Mouse (Mus musculus) adrenal gland, adult 18-20 months (tissue): Measurements from ENCODE around the gene Itpkb. TPM values are rescaled to one million over a fixed set of nuclear protein-coding genes. Genes with fewer than 3 reads are reported as not detected.
"Not testable (repeated sequence)": the region's sequence is repeated elsewhere in the genome, so short reads cannot be mapped to it uniquely, and the experiment has no call there.

Experiments
- DNase-seq, 2 experiments: peaks; one replicate each; pipeline ENCODE4 v3.0.0; 2021 to 2022; ENCODE audit warnings: low spot score in 2 of 2
- total RNA-seq, 2 experiments: library from RNA; stranded (reverse); gene quantifications; 1 replicate in 1 of 2; 2 replicates in 1 of 2; pipeline ENCODE4 v1.2.3; 2021

Itpkb gene
- total RNA-seq, 2 experiments from 2014 or later, result 49.3 to 58.6 TPM

- no peak for DNase-seq
Measured at GRCm38 (mm10) chr1:180365983-180366811, 35.9 kb downstream of the Itpkb start.

- DNase-seq, result no peak
Measured at GRCm38 (mm10) chr1:180367045-180367619, 36.8 kb downstream of the Itpkb start.

- DNase-seq, result no peak
Measured at GRCm38 (mm10) chr1:180367626-180368025, 37.3 kb downstream of the Itpkb start.

- DNase-seq, result no peak
Measured at GRCm38 (mm10) chr1:180368112-180368511, 37.8 kb downstream of the Itpkb start.

- DNase-seq, result no peak
Measured at GRCm38 (mm10) chr1:180368646-180369045, 38.4 kb downstream of the Itpkb start.

- DNase-seq, result no peak
Measured at GRCm38 (mm10) chr1:180370858-180371652, 40.8 kb downstream of the Itpkb start.

GRCm38 (mm10) chr1:180372258-180372657, 42.0 kb downstream of the Itpkb start:
- DNase-seq, result not testable (repeated sequence)

GRCm38 (mm10) chr1:180376598-180376997, 46.3 kb downstream of the Itpkb start:
- no peak for DNase-seq

GRCm38 (mm10) chr1:180379559-180379958, 49.3 kb downstream of the Itpkb start:
- DNase-seq, result no peak

GRCm38 (mm10) chr1:180382358-180382757, 52.1 kb downstream of the Itpkb start:
- no peak for DNase-seq

GRCm38 (mm10) chr1:180383884-180384283, 53.6 kb downstream of the Itpkb start:
- no peak for DNase-seq

GRCm38 (mm10) chr1:180384486-180384885, 54.2 kb downstream of the Itpkb start:
- no peak for DNase-seq

GRCm38 (mm10) chr1:180385308-180385707, 55.0 kb downstream of the Itpkb start:
- DNase-seq, result no peak

- peak; percentile 99 for DNase-seq
Measured at GRCm38 (mm10) chr1:180386951-180387749, 56.9 kb downstream of the Itpkb start.

GRCm38 (mm10) chr1:180387750-180388480, 57.6 kb downstream of the Itpkb start:
- no peak for DNase-seq

GRCm38 (mm10) chr1:180388481-180388880, 58.2 kb downstream of the Itpkb start:
- DNase-seq, result no peak

GRCm38 (mm10) chr1:180389213-180389760, 59.0 kb downstream of the Itpkb start:
- not testable (repeated sequence) for DNase-seq

GRCm38 (mm10) chr1:180390321-180390731, 60.0 kb downstream of the Itpkb start:
- no peak for DNase-seq

- DNase-seq, result no peak
Measured at GRCm38 (mm10) chr1:180390746-180391574, 60.7 kb downstream of the Itpkb start.
